In the genomic region with DNA sequence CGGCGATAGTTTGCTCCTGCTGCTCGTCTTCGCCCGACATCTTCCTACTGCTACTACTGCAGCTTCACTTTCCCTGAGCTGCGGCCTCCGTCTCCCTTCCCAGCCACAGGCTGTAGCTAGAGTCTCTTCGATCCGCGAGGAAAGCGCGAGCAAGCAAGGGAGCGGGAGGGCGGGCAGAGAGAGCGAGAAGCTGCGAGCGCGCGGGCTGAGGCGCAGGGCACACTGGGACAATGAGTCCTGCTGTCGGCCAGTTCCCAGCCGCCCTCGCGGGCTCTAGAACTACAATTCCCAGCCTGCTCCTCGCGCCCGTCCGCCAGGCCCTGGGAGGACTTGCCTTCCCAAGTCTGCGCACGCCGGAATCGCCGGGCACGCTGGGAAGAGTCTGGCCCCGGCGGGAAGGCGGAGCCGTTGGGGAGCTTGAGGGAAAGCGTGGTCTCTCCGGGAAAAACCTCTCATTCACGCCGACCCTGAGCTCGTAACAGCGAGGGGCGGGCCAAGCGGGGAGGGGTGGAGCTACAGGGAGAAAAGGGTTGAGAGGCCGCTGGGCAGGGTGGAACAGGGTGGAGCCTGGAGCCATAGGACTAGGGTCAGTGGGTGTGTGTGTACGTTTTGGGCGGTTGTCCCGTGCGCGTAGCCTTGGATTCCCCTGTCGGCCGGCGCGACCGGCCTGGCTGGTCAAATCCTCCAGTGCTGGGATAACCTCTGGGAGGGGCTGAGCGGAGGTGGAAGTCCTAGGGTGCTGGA, we compare ENCODE assay signal across 8 mouse cellular contexts. TPM values are rescaled to one million over a fixed set of nuclear protein-coding genes. Genes with fewer than 3 reads are reported as not detected.
DNase-seq lines count a peak whose midpoint lies in the region; ATAC-seq and TF ChIP-seq lines count a peak whose summit lies in the region.

A gene (minus strand): TSS at position 200 of the 744 bp plus-strand sequence.

- WGBS in hindbrain, postnatal 0 days, result under 1% methylated on average over 58 of the region's 58 CpGs

- peak within 1 kb of the TSS; percentile 79 for H3K4me3 ChIP-seq in gastrocnemius, adult 2 months
- peak within 1 kb of the TSS; percentile 87 for H3K4me3 ChIP-seq in hindbrain, postnatal 0 days (ENCODE audit: low read length)
- peak within 1 kb of the TSS; percentile 99 for H3K4me3 ChIP-seq in megakaryocyte, embryonic 14.5 days (replicated peaks)

- H3K4me2 ChIP-seq in hindbrain, postnatal 0 days (ENCODE audit: low read depth, low read length), result peak within 1 kb of the TSS; percentile 65

- peaks cover 9% of the 10 kb centered on the region for H3K36me3 ChIP-seq in hindbrain, postnatal 0 days (ENCODE audit: insufficient read depth, low read length)
- H3K36me3 ChIP-seq in megakaryocyte, embryonic 14.5 days (replicated peaks; ENCODE audit: low read length), result peaks cover 30% of the 10 kb centered on the region

- peak within 1 kb of the TSS; percentile 91 for H3K27ac ChIP-seq in gastrocnemius, adult 2 months
- H3K27ac ChIP-seq in hindbrain, postnatal 0 days, result peak within 1 kb of the TSS; percentile 91

- H3K9ac ChIP-seq in hindbrain, postnatal 0 days (replicated peaks; ENCODE audit: low read length), result peak within 1 kb of the TSS; percentile 84

- intact Hi-C loops in gastrocnemius, adult 2 months (cut with DNase I), result loop anchor here (2.0 to 5.0 kb wide), 3 partner anchors 46 to 106 kb away; a partner anchor contains a TSS

- H3K9me3 ChIP-seq in hindbrain, postnatal 0 days (ENCODE audit: low read length), result no peaks in the 10 kb centered on the region
- H3K9me3 ChIP-seq in megakaryocyte, embryonic 14.5 days, result no peaks in the 10 kb centered on the region

- ATAC-seq in common myeloid progenitor, adult 5-6 weeks (replicated peaks; ENCODE audit: low read depth, poor library complexity, severe bottlenecking), result peak; percentile 93
- peak; percentile 99 for ATAC-seq in hindbrain, postnatal 0 days

- TF ChIP-seq CTCF in gastrocnemius, adult 2 months (IDR thresholded peaks at IDR 0.05), result no peak
- TF ChIP-seq CTCF in hindbrain, postnatal 0 days (IDR thresholded peaks at IDR 0.05; ENCODE audit: low read depth), result peak; percentile 26

- no peaks in the 10 kb centered on the region for H3K27me3 ChIP-seq in hindbrain, postnatal 0 days (ENCODE audit: insufficient read depth, low read length)
- H3K27me3 ChIP-seq in megakaryocyte, embryonic 14.5 days (replicated peaks), result peaks cover 13% of the 10 kb centered on the region

- DNase-seq in ZHBTc4 (ENCODE audit: low read depth, low spot score), result peak; percentile 100
- DNase-seq in gastrocnemius, adult 2 months, result peak; percentile 99
- peak; percentile 99 for DNase-seq in hindbrain, postnatal 0 days (ENCODE audit: low spot score)
- peak; percentile 95 to 98 for DNase-seq in left cerebral cortex, adult 8-10 months (ENCODE audit: low spot score in 2 of 2)
- DNase-seq in right cerebral cortex, postnatal 10 days (ENCODE audit: low spot score in 2 of 2), result peak; percentile 99
- peak; percentile 91 for DNase-seq in urinary bladder, postnatal 25 days (ENCODE audit: low spot score)

- peaks cover 15% of the 10 kb centered on the region; the same call in 1 of the 2 replicates for H3K4me1 ChIP-seq in hindbrain, postnatal 0 days (ENCODE audit: insufficient read depth, low read length)
- peaks cover 41% of the 10 kb centered on the region for H3K4me1 ChIP-seq in megakaryocyte, embryonic 14.5 days

RNA-seq across cellular contexts. Expression of the gene that starts here (rescaled TPM):
- total RNA-seq in common myeloid progenitor, adult 5-6 weeks (2017), result 385 and 532 TPM in 2 replicates
- total RNA-seq in gastrocnemius, adult 2 months (2021), result 10 to 100 TPM; 37.8 to 39.3 TPM
- 48.0 and 61.2 TPM in 2 replicates for total RNA-seq in hindbrain, postnatal 0 days (2014; rRNA removed)
- polyA plus RNA-seq in hindbrain, postnatal 0 days (2015; fragmentation: Nextera tagmentation; extraction: Ambion mirVana), result 114 and 117 TPM in 2 replicates
- 10 to 100 TPM; 57.5 to 60.9 (median 59.4) TPM for total RNA-seq in left cerebral cortex, adult 8-10 months (2022)
- polyA plus RNA-seq in megakaryocyte, embryonic 14.5 days (2012; ENCODE audit: insufficient read depth, low replicate concordance), result 407 and 451 TPM in 2 replicates

Comparison
In these comparisons a context has a peak if more than half of its experiments do, and no peak if none do; other contexts are left out.
1. Peak in every context shown above with its lines: DNase-seq, ATAC-seq, H3K4me3 ChIP-seq and H3K27ac ChIP-seq.